ENCODE assay signal across 14 mouse cellular contexts in genomic region chr11:80601040-80601864, GRCm38 (mm10).
DNase-seq lines count a peak whose midpoint lies in the region; ATAC-seq and TF ChIP-seq lines count a peak whose summit lies in the region.
"Had no signal": no experiment of that assay in that cellular context is flagged by ENCODE, and none has a peak within 500 bp of the region (broad histone marks: within the 10 kb centered on the region; RNA-seq: fewer than 3 reads in every experiment).

No protein-coding gene starts in this region.

- 80% methylated on average over 20 of the region's 20 CpGs for WGBS in forebrain, embryonic 14.5 days
- 82% methylated on average over 20 of the region's 20 CpGs for whole genome bisulfite sequencing in forebrain, embryonic 11.5 days
- 73% methylated on average over 20 of the region's 20 CpGs for WGBS in liver, adult 2 months
- 62% methylated on average over 20 of the region's 20 CpGs for WGBS in liver, embryonic 12.5 days (ENCODE audit: insufficient replicate concordance)

- H3K4me1 ChIP-seq in forebrain, embryonic 14.5 days (ENCODE audit: control insufficient read depth, insufficient read depth, low read length): peaks cover 19% of the 10 kb centered on the region
- peaks cover 7% of the 10 kb centered on the region; the same call in 1 of the 2 replicates for H3K4me1 ChIP-seq in forebrain, embryonic 11.5 days (replicated peaks; ENCODE audit: control insufficient read depth, insufficient read depth, low read length)
- H3K4me1 ChIP-seq in liver, adult 2 months (ENCODE audit: control insufficient read depth, insufficient read depth, low read length): no peaks in the 10 kb centered on the region
- H3K4me1 ChIP-seq in liver, embryonic 12.5 days: no peaks in the 10 kb centered on the region

- H3K27me3 ChIP-seq in forebrain, embryonic 14.5 days (replicated peaks; ENCODE audit: control insufficient read depth, insufficient read depth, low read length): 0 out of 2 replicates have a peak, but pooled peaks cover 4% of the 10 kb centered on the region
- peaks cover 3% of the 10 kb centered on the region; the same call in 1 of the 2 replicates for H3K27me3 ChIP-seq in forebrain, embryonic 11.5 days (ENCODE audit: control insufficient read depth, insufficient read depth, low read length)
- no peaks in the 10 kb centered on the region for H3K27me3 ChIP-seq in liver, adult 2 months (ENCODE audit: control insufficient read depth, insufficient read depth, low read length)
- peaks cover 29% of the 10 kb centered on the region for H3K27me3 ChIP-seq in liver, embryonic 12.5 days (replicated peaks)
- no peaks in the 10 kb centered on the region for H3K27me3 ChIP-seq in myocyte (ENCODE audit: control insufficient read depth, insufficient read depth, insufficient read length)
- H3K27me3 ChIP-seq: intestine, embryonic 15.5 days had no signal

- no peaks in the 10 kb centered on the region for H3K36me3 ChIP-seq in forebrain, embryonic 14.5 days (ENCODE audit: control insufficient read depth, insufficient read depth, low read length)
- H3K36me3 ChIP-seq in forebrain, embryonic 11.5 days (ENCODE audit: control insufficient read depth, insufficient read depth, low read length): no peaks in the 10 kb centered on the region
- H3K36me3 ChIP-seq in liver, adult 2 months (ENCODE audit: control insufficient read depth, insufficient read depth, low read length): no peaks in the 10 kb centered on the region
- H3K36me3 ChIP-seq in liver, embryonic 12.5 days: no peaks in the 10 kb centered on the region
- H3K36me3 ChIP-seq in myocyte (ENCODE audit: control insufficient read depth, insufficient read depth): no peaks in the 10 kb centered on the region
- H3K36me3 ChIP-seq: heart, embryonic 15.5 days; intestine, embryonic 15.5 days; midbrain, embryonic 12.5 days had no signal

- H3K79me2 ChIP-seq in liver, adult 2 months (ENCODE audit: control insufficient read depth, insufficient read depth, low read length): no peaks in the 10 kb centered on the region
- no peaks in the 10 kb centered on the region for H3K79me2 ChIP-seq in myocyte (ENCODE audit: control insufficient read depth, insufficient read depth)

- intact Hi-C loops in left cerebral cortex, postnatal 10 days (cut with DNase I): loop anchor here (5.0 kb wide), 4 partner anchors 34 to 119 kb away; no protein-coding TSS in a partner anchor

- no peak overlapping the region for H3K4me2 ChIP-seq in forebrain, embryonic 14.5 days (ENCODE audit: low read length)
- no peak overlapping the region for H3K4me2 ChIP-seq in forebrain, embryonic 11.5 days (ENCODE audit: low read depth, low read length, severe bottlenecking)
- no peak overlapping the region for H3K4me2 ChIP-seq in liver, embryonic 12.5 days
- peak overlapping the region; percentile 92 for H3K4me2 ChIP-seq in myocyte (ENCODE audit: low read depth)
- H3K4me2 ChIP-seq: intestine, embryonic 15.5 days; liver, embryonic 11.5 days had no signal

- H3K27ac ChIP-seq in forebrain, embryonic 14.5 days (ENCODE audit: low read depth, low read length): peak overlapping the region; percentile 63; the same call in 1 of the 2 replicates
- H3K27ac ChIP-seq in forebrain, embryonic 11.5 days (ENCODE audit: low read depth, low read length): no peak overlapping the region
- H3K27ac ChIP-seq in liver, adult 2 months (replicated peaks; ENCODE audit: insufficient read depth, low read depth, low read length): no peak overlapping the region
- H3K27ac ChIP-seq in liver, embryonic 12.5 days: no peak overlapping the region
- H3K27ac ChIP-seq: heart, embryonic 15.5 days; intestine, embryonic 15.5 days had no signal

- TF ChIP-seq POLR2A in liver, adult 2 months (IDR thresholded peaks at IDR 0.05; ENCODE audit: extremely low read depth, insufficient read depth, low read length): no peak
- TF ChIP-seq POLR2A in myocyte (IDR thresholded peaks at IDR 0.05; ENCODE audit: insufficient read length, low read depth): no peak

- no peak overlapping the region for H3K9ac ChIP-seq in forebrain, embryonic 14.5 days (ENCODE audit: low read length)
- no peak overlapping the region for H3K9ac ChIP-seq in forebrain, embryonic 11.5 days (ENCODE audit: low read length)
- H3K9ac ChIP-seq in liver, adult 2 months (ENCODE audit: low read depth, low read length): no peak overlapping the region
- no peak overlapping the region for H3K9ac ChIP-seq in liver, embryonic 12.5 days
- H3K9ac ChIP-seq: heart, embryonic 15.5 days; intestine, embryonic 15.5 days; midbrain, embryonic 12.5 days had no signal

- peak; percentile 62 for DNase-seq in forebrain, embryonic 14.5 days (ENCODE audit: low spot score)
- DNase-seq in forebrain, embryonic 11.5 days (ENCODE audit: low spot score): no peak
- DNase-seq in liver, adult 2 months (ENCODE audit: extremely low read depth, low read depth, low spot score): peak; percentile 21
- peak; percentile 23 to 28 for DNase-seq in kidney, postnatal 36 days
- no peak for DNase-seq in left cerebral cortex, postnatal 10 days (ENCODE audit: extremely low spot score in 1 of 2, low spot score in 2 of 2)
- no peak for DNase-seq in spleen, adult 12 weeks (ENCODE audit: low spot score)
- DNase-seq: gastrocnemius, postnatal 10 days had no signal

- no peaks in the 10 kb centered on the region for H3K9me3 ChIP-seq in forebrain, embryonic 14.5 days (replicated peaks; ENCODE audit: control insufficient read depth, low read length)
- H3K9me3 ChIP-seq in forebrain, embryonic 11.5 days (ENCODE audit: control insufficient read depth, low read length): no peaks in the 10 kb centered on the region
- H3K9me3 ChIP-seq in liver, embryonic 12.5 days (replicated peaks): no peaks in the 10 kb centered on the region
- H3K9me3 ChIP-seq: heart, embryonic 15.5 days; intestine, embryonic 15.5 days; midbrain, embryonic 12.5 days had no signal

- TF ChIP-seq CTCF in liver, adult 2 months (IDR thresholded peaks at IDR 0.05; ENCODE audit: low read depth, low read length): no peak

- no peak overlapping the region for H3ac ChIP-seq in myocyte (ENCODE audit: control insufficient read depth, insufficient read length)

- H3K4me3 ChIP-seq in forebrain, embryonic 14.5 days (ENCODE audit: low read depth, low read length): no peak overlapping the region
- H3K4me3 ChIP-seq in forebrain, embryonic 11.5 days (ENCODE audit: low read depth, low read length): no peak overlapping the region
- no peak overlapping the region for H3K4me3 ChIP-seq in liver, adult 2 months (ENCODE audit: insufficient read depth, low read depth, low read length)
- no peak overlapping the region for H3K4me3 ChIP-seq in liver, embryonic 12.5 days
- H3K4me3 ChIP-seq in myocyte: peak overlapping the region; percentile 9
- H3K4me3 ChIP-seq: erythroblast, embryonic 14.5 days; heart, embryonic 15.5 days; intestine, embryonic 15.5 days; midbrain, embryonic 12.5 days had no signal

- ATAC-seq in forebrain, embryonic 14.5 days: peak; percentile 43; the same call in 1 of the 2 replicates
- ATAC-seq in forebrain, embryonic 11.5 days (replicated peaks; ENCODE audit: low FRiP score): no peak
- no peak for ATAC-seq in liver, embryonic 12.5 days
- ATAC-seq: intestine, embryonic 15.5 days had no signal

TF ChIP-seq in myocyte, 11 proteins besides CTCF, POLR2A, EP300 and RAD21:
- TF ChIP-seq CEBPB (IDR thresholded peaks at IDR 0.05; ENCODE audit: insufficient read depth, poor library complexity, severe bottlenecking): no peak
- TF ChIP-seq MAX (IDR thresholded peaks at IDR 0.05; ENCODE audit: low read depth): no peak
- no peak for TF ChIP-seq MYOD1 (IDR thresholded peaks at IDR 0.05; ENCODE audit: control insufficient read depth in 1 of 3, insufficient read length in 2 of 3, low read depth in 2 of 3)
- no peak for TF ChIP-seq TCF3 (IDR thresholded peaks at IDR 0.05; ENCODE audit: insufficient read length, low read depth)
- no peak for TF ChIP-seq POLR2AphosphoS2 (IDR thresholded peaks at IDR 0.05; ENCODE audit: insufficient read length, low read depth)
- no peak for TF ChIP-seq REST (IDR thresholded peaks at IDR 0.05; ENCODE audit: insufficient read depth, insufficient read length)
- no peak for TF ChIP-seq MYOG (IDR thresholded peaks at IDR 0.05; ENCODE audit: control insufficient read depth in 1 of 3, insufficient read depth in 1 of 3, insufficient read length in 2 of 3, low read depth in 2 of 3)
- no peak for TF ChIP-seq TCF12 (IDR thresholded peaks at IDR 0.05; ENCODE audit: insufficient read depth, poor library complexity, severe bottlenecking)
- no peak for TF ChIP-seq USF1 (IDR thresholded peaks at IDR 0.05; ENCODE audit: low read depth)
- no peak for TF ChIP-seq SRF (IDR thresholded peaks at IDR 0.05; ENCODE audit: control insufficient read depth, insufficient read length, low read depth)
- TF ChIP-seq E2F4 (IDR thresholded peaks at IDR 0.05; ENCODE audit: insufficient read depth): no peak

Comparison
In these comparisons a context has a peak if more than half of its experiments do, and no peak if none do; other contexts are left out.
1. DNase-seq: peak in forebrain, embryonic 14.5 days (single experiment), liver, adult 2 months (single experiment) and kidney, postnatal 36 days (2 of 2); none in forebrain, embryonic 11.5 days (single experiment), left cerebral cortex, postnatal 10 days (0 of 2) and spleen, adult 12 weeks (single experiment).